Mouse (Mus musculus) mouse trophoblast stem cell (cell line): Measurements from ENCODE around the gene Glod4.

Source experiments
- in situ Hi-C, 2 experiments: fragments of 300-500 bp; cut with MseI, MboI; formaldehyde crosslinking; loops; 2 replicates in 1 of 2; 3 replicates in 1 of 2; pipeline ENCODE4 v1.15.1; 2025

Glod4 gene

GRCm38 (mm10) chr11:76148055-76149008 lies 95.2 kb downstream of the Glod4 start:
- in situ Hi-C loops: no loop called here

GRCm38 (mm10) chr11:76146187-76147010 lies 97.1 kb downstream of the Glod4 start:
- in situ Hi-C loops: no loop called here

DNA sequence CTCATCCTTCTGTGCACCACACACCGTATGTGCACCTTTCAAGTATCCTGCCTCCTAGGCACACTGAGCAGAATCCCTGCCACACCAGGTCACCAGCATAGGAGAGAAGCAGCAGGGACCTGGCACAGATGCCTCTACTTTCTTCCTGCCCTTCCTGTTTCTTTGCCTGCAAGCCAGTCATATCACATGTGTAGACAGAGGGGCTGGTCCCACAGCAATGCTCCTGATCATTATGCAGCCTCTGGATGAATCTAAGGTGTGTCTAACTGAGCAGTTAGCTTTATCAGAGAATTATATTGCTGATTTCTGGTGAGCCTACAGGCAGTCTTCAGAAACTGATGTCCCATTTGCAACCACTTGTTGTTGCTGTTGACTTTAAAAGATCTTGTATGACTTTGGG lies 98.4 kb downstream of the Glod4 start:
- in situ Hi-C loops: no loop called here

DNA sequence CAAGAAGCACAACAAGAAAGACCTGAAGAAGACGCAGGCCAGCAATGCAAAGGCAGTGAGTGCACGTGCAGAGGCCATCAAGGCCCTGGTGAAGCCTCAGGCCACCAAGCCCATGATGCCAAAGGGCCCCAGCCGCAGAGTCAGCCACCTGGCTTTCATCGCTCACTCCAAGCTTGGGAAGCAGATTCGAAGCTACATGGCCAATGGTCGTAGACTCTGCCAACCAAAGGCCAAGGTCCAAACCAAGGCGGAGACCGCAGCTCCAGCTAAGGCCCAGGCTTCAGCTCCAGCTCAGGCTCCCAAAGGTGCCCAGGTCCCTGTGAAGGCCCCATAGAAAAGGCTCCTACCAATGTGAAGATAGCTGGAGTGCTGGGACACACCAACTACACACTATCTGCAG lies 99.1 kb downstream of the Glod4 start:
- in situ Hi-C loops: no loop called here

- in situ Hi-C loops: no loop called here
Observed at GRCm38 (mm10) chr11:76137996-76138395, 105.5 kb downstream of the Glod4 start.

- in situ Hi-C loops: no loop called here
Observed at GRCm38 (mm10) chr11:76135641-76136437, 107.7 kb downstream of the Glod4 start.

DNA sequence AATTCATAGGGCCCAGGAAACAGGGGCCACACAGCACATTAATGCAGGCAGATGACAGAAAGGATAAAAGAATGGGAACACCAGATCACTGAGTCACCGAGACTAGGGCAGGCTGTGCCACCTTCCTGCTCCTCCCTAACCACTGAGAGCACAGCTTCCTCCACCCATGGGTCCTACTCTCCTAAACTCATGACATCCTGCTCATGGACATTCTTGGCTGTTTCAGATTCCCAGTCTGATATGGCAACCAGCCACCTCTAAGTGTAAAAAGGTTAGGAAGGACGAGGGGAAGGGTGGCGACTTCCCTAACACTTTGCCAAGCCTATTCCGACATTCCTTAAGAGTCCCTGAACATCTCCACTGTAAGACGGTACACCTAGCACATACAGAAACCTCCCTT lies 112.7 kb downstream of the Glod4 start:
- in situ Hi-C loops: no loop called here

DNA sequence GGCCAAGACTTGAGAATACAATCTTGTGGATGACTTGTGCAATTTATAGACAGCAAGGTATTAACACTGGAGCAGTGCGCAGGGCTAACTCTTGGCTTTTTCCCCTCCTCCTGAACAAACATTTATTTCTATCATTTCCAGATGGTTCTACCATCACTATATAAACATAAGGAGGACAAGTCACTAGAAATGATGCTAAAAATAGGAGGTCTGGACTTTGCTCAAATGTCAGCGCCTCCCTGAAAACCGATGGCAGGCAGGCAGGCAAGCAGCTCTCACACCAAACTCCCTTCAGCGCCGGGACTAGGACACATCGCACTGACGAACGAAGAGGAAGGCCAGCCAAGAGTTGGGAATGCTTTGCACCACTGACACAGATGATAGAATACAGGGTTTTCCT lies 118.1 kb downstream of the Glod4 start:
- in situ Hi-C loops: no loop called here

DNA sequence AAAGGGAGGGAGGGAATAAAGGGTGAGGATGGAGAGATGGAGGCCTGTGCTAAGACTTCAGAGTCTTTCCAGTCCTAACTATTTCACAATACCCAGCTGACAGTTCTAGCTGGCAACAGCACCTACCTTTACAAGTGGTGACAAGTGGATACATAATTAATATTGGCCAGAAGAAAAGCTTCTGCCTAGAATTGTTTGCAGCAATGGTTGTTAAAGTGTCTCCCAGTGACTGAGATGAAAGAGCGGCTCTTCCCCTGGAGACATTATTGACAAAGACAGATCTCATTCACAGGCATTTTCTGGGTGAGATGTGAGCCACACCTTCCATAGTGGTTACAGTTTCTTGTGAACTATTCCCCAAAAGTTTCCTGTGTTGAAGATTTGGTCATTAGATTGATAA lies 120.0 kb downstream of the Glod4 start:
- in situ Hi-C loops: no loop called here

GRCm38 (mm10) chr11:76122571-76122970 lies 121.0 kb downstream of the Glod4 start:
- in situ Hi-C loops: no loop called here

DNA sequence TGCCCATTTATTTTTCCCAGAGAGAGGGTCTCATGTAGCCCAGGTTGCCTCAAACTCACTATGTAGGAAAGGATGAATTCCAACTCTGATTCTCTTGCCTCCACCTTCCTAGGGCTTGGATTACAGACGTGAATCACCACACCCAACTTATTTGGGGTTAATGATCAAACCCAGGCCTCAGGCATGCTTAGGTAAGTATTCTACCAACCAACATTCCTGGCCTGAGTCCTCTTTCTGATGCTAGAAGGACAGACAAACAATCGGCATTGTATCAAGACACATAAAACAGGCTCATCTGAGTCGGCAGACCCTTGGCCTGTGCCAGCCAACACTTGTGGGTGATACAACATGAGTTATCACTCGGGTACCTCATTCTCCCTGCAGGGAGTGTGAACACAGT lies 122.4 kb downstream of the Glod4 start:
- in situ Hi-C loops: no loop called here

DNA sequence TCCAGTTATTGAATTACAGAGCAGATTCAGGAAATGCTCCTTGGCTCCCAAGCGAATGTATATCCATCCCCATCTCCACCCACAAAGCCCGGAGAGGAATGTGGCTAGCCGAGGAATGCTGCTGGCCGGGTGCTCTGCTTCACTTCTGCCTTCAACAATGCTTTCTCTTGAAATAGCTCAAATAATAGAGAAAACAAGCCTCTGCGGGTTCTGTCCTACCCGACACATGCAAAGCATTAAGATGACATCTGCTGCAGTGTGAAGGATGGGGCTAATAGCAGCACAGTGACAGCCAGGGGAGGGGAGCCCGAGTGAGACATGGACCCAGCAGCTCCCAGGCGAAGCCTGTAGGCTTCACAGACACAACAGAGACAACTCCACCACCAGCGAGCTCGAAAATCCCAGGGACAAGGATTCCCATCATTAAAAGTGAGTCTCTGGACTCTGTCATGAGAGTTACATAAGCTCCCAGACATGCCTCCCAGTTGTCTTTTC lies 123.1 kb downstream of the Glod4 start:
- in situ Hi-C loops: no loop called here

- in situ Hi-C loops: no loop called here
Observed at GRCm38 (mm10) chr11:76110416-76110815, 133.1 kb downstream of the Glod4 start.

DNA sequence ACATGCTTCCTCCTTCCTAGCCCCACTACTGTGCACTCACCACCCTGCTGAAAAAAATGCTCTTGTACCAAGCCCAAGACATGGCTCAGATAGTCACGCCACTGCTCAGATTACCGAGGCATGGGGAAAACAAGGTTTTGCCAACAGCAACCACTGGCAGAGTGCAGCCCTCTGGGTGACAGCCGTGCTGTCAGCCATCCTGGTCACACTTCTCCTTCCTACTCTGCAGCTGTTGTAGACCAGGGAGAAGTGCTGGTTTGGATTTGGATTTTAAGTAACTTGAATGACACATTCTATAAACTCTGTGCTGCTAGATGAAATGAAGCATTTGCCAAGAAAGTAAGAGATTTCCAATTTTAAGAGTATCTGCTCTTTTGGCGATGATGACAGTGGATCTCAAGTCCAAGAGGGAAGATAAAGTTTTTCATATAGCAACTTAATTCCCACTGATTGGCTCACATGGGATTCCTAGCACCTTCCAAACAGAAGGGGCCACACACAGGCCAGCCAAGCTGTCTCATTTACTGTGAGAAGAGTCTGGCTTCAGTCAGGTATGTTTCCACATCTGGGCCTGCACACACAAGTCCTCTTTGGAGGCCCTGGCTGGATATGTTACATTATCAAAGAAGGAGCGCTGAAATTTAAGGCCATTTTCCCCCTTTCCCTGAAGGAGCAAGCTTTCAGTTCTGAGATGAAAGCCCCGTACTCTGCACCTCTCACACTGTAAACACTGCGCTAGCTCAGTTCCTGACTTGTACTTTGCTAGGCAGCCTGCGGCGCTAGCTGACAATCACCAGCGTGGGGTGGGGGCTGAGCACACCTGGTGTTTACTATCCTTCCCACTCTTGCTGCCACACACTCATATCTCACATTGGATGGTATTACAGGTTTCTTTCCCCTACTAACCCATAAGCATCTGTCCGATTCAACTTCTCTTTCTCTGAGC lies 136.7 kb downstream of the Glod4 start:
- in situ Hi-C loops: no loop called here

DNA sequence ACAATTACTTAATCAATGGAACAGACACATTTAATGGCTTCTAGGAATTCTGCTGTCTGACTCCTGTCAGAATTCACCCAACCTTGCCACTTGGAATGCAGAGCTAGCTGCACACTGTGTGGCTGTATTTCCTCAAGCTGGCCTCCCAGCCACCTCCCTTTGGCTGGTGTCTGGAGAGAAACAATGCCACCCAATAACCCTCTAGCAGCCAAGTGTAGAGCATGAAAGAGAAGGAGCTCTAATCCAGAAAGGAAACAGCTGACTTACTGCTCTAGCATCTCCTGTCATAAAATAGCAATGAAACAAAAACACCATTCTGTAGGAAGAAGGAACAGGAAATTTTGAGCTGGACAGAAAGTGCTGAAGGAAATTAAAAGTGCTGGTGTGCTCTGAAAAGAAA lies 142.4 kb downstream of the Glod4 start:
- in situ Hi-C loops: no loop called here

DNA sequence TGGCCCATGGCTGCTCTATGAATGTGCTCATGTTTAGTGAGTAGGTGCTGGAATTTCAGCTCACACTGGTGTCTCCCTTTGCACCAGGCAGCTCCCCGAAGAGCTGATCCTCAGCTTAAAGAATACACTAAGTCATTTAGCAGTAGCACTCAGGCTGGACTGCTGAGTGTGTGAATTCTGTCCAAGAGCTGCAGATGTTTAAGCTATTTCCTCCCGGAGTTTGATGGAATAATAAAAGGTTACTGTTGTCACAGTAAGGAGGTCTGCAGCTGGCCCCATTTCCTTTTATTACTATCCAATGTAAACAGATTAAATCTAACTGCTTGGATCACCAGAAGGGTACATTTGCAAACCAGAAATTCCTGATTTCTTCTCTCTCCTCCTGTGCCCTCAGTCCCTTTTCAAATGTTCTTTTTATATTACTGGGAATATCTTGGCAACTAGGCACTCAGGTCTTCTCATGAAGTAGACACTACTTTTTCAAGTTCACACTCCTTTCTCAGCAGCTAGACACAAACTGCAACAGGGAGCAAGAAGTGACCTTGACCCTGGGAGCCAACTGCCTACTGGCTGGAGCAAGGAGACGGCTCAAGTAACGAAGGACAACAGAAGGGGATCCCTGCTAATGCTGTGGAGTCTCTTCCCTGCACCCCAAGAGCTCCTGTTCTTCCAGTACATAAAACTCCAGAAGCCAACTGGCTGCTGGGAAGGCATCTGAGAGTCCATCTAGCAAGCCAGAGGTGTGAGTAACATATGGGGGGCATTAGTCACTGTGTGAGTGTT lies 144.1 kb downstream of the Glod4 start:
- in situ Hi-C loops: no loop called here

- in situ Hi-C loops: no loop called here
Observed at GRCm38 (mm10) chr11:76093610-76094009, 149.9 kb downstream of the Glod4 start.

DNA sequence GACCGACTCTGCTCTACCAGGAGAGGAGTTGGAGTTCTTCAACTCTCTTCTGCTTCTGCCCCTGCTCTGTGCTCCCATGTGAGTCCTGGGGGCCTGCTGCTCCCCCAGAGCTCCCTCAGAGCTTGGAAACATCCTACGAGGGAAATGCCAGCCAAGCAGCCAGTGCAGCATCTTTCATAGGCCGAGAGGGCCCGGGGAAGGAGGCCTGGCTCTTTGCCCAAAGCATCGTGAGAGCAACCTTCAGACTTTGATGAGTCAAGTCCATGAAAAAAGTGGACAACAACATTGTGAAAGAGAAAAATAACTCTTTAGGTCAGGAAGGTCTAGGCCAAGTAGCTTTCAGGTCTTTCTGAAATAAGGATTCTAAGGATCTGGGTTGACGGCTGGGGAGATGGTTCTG lies 153.7 kb downstream of the Glod4 start:
- in situ Hi-C loops: loop anchor here (5.0 kb wide), 2 partner anchors 63 to 83 kb away; no protein-coding TSS in a partner anchor

DNA sequence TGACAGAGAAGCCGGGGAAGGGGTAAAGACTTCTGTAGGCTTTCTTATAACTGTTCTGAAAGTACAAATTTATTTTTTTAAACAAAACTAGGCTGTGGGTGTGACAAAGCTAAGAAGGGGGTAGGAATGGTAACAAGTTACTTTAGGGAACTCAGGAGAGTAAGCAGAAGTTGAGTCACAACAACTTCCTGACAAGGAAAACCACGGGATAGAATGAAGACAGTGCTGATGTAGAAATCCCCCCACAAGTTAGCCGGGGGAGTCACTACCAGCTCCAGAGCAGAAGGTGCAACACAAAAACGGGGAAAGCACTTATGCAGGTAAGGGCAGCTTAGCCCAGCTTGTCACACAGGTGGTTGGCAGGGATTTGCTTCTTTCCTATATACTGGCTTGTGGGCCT lies 155.0 kb downstream of the Glod4 start:
- in situ Hi-C loops: loop anchor here (5.0 kb wide), 2 partner anchors 64 to 84 kb away; no protein-coding TSS in a partner anchor
